Mouse (Mus musculus) central nervous system, embryonic 14 days (tissue): ENCODE data around the gene Frmd5. TPM values are rescaled to one million over a fixed set of nuclear protein-coding genes. Genes with fewer than 3 reads are reported as not detected.

ENCODE experiments used
- polyA plus RNA-seq: library from polyadenylated mRNA; depleted of rRNA; stranded (reverse); fragments of >200 nt; gene quantifications from 2 replicates; pipeline ENCODE4 v1.2.3, GENCODE M21; 2012; rRNA removed

Gene Frmd5
- 60.9 and 64.2 TPM in 2 replicates for polyA plus RNA-seq

DNA sequence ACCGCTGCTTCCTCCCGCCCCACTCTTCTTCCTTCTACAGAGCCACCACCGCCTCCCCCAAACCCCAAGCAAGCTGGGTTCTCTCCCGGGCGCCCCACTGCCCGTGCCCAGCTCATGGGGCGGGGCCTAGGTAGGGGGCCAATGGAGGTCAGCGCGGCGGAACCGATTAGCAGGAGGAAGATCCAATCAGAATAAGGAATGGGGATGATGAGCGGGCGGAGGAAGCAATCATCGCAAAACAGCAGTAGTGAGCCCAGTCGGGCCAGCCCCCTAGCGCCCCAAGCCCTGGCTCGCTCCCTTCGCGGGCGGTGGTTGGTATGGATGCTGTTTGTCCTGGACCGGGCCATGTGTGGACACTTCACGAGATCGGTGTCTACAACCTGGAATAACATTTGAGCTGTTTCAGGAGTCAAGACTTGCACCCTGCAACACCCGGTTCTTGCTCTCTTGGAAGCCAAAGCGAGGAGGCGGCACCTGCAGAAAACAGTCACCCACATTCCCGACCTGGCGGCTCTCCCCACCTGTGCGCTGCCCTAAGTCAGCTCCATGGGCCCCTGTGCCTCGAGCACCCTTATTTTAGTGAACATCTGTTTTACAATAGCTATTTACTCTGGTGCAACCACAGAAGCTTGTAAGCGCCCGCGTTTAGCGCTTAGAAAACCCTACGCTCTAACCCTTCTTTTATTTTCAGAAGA is at the start of gene Frmd5:
Gene Frmd5 (minus strand): TSS at position 129 of the 695 bp plus-strand sequence.

DNA sequence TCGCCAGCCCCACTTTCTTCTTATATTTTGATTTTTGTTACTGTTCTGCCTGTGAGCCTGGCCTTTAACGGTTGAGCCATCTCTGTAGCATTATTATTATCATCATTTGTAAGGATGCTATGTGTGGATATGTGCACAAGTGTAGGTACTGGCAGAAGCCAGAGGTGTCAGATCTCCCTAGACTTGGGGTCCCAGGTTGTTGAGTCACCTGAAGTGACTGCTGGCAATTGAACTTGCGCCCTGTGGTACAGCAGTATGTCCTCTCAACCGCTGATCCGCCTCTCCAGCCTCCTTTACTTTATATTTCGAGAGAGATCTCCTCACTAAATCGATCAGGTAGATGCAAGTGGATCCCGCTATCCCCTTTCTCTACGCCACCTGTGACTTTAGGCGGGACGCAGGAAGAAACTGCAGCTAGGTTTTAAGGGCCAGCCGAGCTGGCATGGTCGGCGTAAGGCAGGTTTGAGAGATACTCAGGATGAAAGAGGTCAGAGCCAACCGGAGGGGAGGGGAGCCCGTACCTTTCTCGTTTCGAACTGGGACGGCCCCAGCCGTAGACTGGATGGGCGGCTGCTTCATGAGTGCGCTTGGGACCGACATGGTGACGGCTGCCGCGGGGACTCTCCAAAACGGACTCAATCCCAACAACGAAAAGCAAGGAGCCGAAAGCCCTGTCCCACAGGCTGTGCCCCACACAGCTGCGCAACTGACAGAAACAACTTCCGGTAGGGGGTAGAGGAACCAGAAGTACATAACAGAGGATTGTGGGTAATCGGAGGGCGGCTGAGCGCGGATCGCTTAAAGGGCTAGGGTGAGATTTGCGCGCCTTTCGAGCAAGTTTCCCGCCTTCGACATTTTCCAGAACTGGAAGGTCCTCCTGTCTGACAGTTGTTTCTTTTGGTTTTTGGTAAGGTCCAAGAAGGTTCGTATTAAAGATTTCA is 300.7 kb downstream of the Frmd5 start, which contains the start of the genes Mfap1a and Wdr76:
Gene Mfap1a (minus strand): TSS at position 724 of the 941 bp plus-strand sequence.
Gene Wdr76 (plus strand): TSS at position 782 of the 941 bp plus-strand sequence.

Other genes with a start within 250 kb of the Frmd5 start
- 28.3 and 30.6 TPM in 2 replicates for gene Casc4, start 59.9 kb upstream of the Frmd5 start, polyA plus RNA-seq
- 19.6 and 24.4 TPM in 2 replicates for gene Ctdspl2, start 148.9 kb upstream of the Frmd5 start, polyA plus RNA-seq
- gene Mageb3, start 149.0 kb upstream of the Frmd5 start, polyA plus RNA-seq: 0.58 and 0.66 TPM in 2 replicates
- 16.3 and 17.7 TPM in 2 replicates for gene Eif3j1, start 221.5 kb upstream of the Frmd5 start, polyA plus RNA-seq